Mouse (Mus musculus): ENCODE data around the gene Eef1akmt2.

GRCm38 (mm10) chr7:132891561-132892310 is 39.3 kb upstream of the Eef1akmt2 start:
- no peak for TF ChIP-seq CTCF (IDR thresholded peaks at IDR 0.05; ENCODE audit: control insufficient read depth, insufficient read depth, low read length)
- no peak for TF ChIP-seq POLR2A (IDR thresholded peaks at IDR 0.05; ENCODE audit: borderline replicate concordance, control insufficient read depth, low read depth, low read length)
